Mouse (Mus musculus) brain, embryonic 14.5 days (tissue): ENCODE measurements around the gene Hnrnpa2b1.

ENCODE experiments used
- CTCF ChIP-seq: fragments of 200-500 bp; IDR thresholded peaks from 2 replicates; pipeline ENCODE4 v1.5.1; 2012; ENCODE audit warnings: inconsistent platforms, mild to moderate bottlenecking, moderate library complexity, borderline replicate concordance; ENCODE audit not compliant: insufficient read depth, insufficient read length; ENCODE audit errors: extremely low read depth
- POLR2A ChIP-seq: fragments of 200-500 bp; IDR thresholded peaks from 2 replicates; pipeline ENCODE4 v1.6.1; 2012; ENCODE audit warnings: mild to moderate bottlenecking, inconsistent platforms, borderline replicate concordance; ENCODE audit not compliant: poor library complexity, insufficient read depth, insufficient read length, severe bottlenecking; ENCODE audit errors: extremely low read depth

- TF ChIP-seq CTCF (no peak), POLR2A (peak; percentile 96; the same call in 1 of the 2 replicates)
Observed at GRCm38 (mm10) chr6:51469715-51470310, at the start of gene Hnrnpa2b1.
